Mouse (Mus musculus) right cerebral cortex, postnatal 25 days (tissue): ENCODE measurements around the gene 1700029H14Rik.

Experiments
- DNase-seq: peaks from one replicate; pipeline ENCODE4 v3.0.0; 2022

The 1700029H14Rik gene

DNA sequence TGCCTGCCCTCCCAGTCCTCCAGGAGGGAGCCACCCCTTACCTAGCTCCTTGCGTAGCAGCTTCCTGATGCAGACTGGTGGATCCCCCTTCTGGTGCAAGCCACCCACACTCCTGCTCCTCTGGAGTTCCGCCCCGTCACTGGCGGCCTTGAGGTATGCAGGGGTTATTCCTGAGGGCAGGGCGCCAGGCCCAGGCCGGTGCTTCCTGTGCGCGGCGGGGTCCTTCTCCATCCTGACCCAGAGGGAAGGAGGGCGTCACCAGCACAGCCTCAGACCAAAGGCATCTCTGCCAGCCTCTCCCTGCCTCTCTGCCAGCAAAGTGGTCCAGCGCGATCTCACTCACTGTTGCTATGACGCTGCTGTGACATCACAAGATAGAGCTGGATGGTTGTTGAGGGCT lies at the start of gene 1700029H14Rik:
TSS of gene 1700029H14Rik (minus strand) at position 344 of the 400 bp plus-strand sequence.
- DNase-seq = no peak

- peak; percentile 69 for DNase-seq
Observed at GRCm38 (mm10) chr8:13611702-13612101, 49.4 kb upstream of the 1700029H14Rik start.

DNA sequence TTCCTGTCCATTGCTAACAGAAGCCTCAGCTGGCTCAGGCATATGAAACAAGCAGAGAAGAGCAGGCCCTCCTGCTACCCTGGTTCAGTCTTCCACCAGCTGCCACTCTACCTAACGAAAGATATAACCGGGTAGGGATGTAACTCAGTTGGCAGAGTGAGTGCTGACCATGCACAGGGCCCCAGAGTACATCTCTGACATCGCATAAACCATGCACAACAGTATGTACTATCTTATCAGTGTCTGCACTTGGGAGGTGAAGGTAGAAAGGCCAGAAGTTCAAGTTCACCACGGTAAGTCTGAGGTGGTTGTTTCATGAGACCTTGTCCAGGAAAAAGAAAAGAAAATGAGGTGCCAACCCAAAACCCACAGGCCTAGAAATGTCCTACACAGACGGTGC lies 47.7 kb upstream of the 1700029H14Rik start:
- DNase-seq = no peak

GRCm38 (mm10) chr8:13608946-13609345 lies 46.7 kb upstream of the 1700029H14Rik start:
- no peak for DNase-seq

GRCm38 (mm10) chr8:13605920-13606480 lies 43.7 kb upstream of the 1700029H14Rik start:
- no peak for DNase-seq

- no peak for DNase-seq
Observed at GRCm38 (mm10) chr8:13602621-13603020, 40.4 kb upstream of the 1700029H14Rik start.

DNA sequence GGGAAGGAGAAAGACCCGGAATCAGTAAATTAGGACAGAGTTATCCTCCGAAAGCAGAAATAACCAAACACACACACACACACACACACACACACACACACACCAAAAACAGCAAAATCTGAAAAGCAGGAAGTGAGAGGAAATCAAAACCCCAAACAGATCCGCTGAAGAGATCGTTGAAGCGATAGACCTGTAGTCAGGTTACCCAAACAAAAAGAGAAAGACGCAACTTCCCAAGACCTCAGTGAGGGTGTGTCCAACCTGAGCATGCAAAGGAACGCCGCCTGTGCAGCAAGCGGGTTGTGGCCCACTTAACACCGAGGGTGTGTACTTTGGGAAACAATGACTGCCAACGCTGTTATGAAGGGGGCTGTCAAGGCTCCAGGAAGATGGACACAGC lies 38.9 kb upstream of the 1700029H14Rik start:
- no peak for DNase-seq

DNA sequence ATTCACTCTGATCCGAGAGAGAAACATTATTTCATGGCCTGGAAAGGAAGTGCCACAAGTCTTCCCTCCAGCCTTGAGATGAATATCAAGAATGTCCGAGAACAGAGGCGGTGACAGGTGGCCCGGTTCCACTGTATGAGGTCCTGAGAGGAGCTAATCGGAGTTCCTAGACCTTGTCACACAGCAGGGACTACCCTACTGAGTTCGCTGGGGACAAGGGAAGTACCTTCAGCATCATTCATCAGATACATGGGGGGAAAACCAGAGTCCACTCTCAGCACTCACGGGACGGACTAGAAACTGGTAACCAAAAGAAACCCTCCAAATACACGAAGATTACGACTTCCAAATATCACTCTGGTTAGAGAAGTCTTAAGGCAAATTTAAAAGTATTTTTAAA lies 38.5 kb upstream of the 1700029H14Rik start:
- no peak for DNase-seq

- no peak for DNase-seq
Observed at GRCm38 (mm10) chr8:13600204-13600603, 37.9 kb upstream of the 1700029H14Rik start.

GRCm38 (mm10) chr8:13597777-13598176 lies 35.5 kb upstream of the 1700029H14Rik start:
- no peak for DNase-seq

DNA sequence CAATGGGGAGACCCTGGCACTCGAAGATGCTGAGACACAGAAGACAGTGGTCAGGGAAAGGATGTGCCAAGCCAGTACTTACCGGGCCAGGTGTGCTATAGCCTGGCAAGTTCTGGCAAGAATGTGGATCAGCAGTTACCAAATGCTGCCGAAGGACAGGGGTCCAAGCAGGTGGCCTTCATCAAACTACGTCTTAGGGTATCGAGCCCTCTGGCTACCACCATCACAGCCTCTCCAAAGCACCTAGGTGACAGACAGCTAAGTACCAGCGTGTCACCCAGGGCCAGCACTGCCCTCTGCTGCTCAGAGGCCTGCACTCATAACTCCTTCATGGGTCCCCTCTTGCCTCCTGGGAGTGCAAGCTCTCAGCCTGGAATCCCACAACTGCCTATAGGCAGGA lies 33.6 kb upstream of the 1700029H14Rik start:
- no peak for DNase-seq

DNA sequence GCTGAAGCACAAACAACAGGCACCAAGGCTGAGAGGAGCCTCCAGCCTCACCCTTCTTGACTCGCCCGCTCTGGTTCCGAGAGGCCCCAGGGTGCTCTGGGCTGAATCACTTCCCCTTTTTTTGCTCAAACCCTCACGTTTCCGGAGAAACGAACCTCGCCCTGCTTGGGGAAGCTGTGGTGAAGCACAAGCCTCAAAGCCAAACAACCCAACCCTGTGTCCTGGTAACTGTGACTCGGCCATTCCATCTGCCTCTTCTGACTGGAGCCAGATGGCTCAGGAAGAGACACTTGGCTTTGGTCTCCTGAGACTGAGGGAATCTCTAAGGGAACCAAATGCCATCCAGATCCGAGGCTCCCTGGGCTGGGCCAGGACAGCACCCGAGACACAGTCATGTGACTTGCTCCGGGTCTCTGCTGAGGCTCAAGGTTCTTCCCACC lies 32.6 kb upstream of the 1700029H14Rik start:
- DNase-seq = no peak

GRCm38 (mm10) chr8:13593340-13593739 lies 31.1 kb upstream of the 1700029H14Rik start:
- no peak for DNase-seq

- no peak for DNase-seq
Observed at GRCm38 (mm10) chr8:13591246-13591645, 29.0 kb upstream of the 1700029H14Rik start.

DNA sequence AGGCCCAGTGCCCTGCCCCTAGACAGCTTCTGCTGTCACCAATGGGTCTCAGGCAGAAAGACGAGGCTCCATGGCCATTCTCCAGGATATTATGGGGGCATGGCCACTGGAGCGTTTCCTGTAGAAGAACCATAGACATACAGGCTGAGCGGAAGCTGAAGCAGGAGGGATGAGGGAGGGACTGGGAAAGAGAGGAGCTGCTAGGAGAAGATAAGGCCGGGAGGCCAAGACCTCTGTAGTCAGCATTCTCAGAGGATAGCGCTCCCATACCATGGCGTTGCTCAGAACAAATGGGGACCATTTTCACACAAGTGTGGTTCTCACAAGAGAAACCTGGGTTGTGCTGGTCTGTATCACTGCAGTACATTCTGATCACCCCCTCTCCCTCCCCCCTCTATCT lies 26.8 kb upstream of the 1700029H14Rik start:
- no peak for DNase-seq

DNA sequence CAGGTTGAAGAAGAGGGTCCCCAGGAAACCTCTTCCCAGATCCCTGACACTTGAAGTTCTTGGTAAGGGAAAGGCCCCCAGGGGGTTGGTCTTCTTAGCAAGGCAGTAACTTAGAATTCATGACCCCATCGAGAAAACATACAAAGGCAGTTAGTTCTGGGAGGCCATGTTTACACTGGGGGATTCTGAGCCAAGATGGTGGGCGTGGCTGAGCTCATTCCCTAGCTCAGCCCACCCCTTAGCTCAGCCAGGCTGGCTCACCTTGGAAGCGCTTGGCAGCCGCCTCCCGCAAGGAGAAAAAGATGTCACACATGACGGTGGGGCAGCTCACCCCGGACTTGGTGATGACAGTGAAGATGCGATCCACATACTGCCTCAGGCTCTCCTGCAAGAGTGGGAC lies 22.4 kb upstream of the 1700029H14Rik start:
- no peak for DNase-seq

DNA sequence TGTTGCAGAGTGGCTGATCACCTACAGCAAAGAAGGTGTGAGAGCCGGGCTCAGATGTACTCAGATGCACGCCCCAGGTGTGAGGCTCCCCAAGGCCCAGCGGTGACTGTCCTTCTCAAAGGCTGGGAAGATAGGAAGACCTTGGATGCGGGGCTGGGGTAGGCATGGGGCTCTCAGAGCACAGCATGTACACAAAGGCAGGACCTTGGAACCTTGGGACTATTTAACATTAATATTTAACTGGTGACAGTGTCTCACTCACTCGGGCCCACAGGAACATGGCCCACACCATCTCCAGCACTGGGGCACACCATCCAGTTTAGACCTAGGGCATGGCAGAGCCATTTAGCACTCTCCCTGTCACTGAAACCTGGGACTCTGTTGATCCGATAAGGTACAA lies 15.6 kb upstream of the 1700029H14Rik start:
- no peak for DNase-seq

- DNase-seq = no peak
Observed at GRCm38 (mm10) chr8:13571999-13572398, 9.7 kb upstream of the 1700029H14Rik start.

- no peak for DNase-seq
Observed at GRCm38 (mm10) chr8:13557526-13557925, 4.7 kb downstream of the 1700029H14Rik start.

DNA sequence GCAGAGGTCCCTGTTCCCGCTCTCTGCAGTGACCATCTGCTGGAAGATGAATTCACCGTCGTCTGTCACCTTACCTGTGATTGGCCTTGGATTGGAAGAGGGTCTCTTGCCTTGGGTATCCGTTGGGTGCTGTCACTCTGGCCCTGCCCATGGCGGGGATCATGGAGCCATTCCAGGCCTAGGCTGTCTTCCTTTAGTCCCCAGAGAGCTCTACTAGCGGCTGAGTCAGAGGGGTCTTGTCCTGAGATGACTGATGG lies 10.8 kb downstream of the 1700029H14Rik start:
- no peak for DNase-seq

- peak; percentile 86 for DNase-seq
Observed at GRCm38 (mm10) chr8:13550718-13551573, 11.3 kb downstream of the 1700029H14Rik start.

- DNase-seq = no peak
Observed at GRCm38 (mm10) chr8:13548831-13549230, 13.4 kb downstream of the 1700029H14Rik start.

DNA sequence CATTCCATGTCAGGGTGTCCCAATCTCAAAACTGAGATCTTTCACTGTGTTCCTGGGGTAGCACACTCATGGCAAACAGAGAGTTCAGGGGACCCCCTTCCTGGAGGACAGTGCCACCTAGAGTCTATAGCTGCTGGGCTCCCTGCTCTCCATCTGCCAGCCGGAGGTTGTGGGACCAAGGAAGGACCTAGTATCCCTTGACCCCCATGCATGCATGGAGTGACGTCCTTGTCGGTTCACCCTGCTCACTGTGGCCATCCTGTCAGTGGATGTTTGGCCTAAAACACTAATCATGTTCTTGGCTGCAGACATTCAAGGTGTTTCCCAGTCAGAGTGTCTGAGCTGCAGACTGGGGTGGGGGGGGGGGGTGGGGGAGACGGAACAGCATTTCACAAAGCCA lies 14.0 kb downstream of the 1700029H14Rik start:
- DNase-seq = no peak

- DNase-seq = no peak
Observed at GRCm38 (mm10) chr8:13546421-13546820, 15.8 kb downstream of the 1700029H14Rik start.

- DNase-seq = no peak
Observed at GRCm38 (mm10) chr8:13541526-13541925, 20.7 kb downstream of the 1700029H14Rik start.
